Mouse (Mus musculus): Measurements from ENCODE around the gene Dzip1. TPM values are rescaled to one million over a fixed set of nuclear protein-coding genes. Genes with fewer than 3 reads are reported as not detected.

Dzip1 gene
- total RNA-seq, 2 experiments from 2014 or later = 2.2 to 2.6 TPM

DNA sequence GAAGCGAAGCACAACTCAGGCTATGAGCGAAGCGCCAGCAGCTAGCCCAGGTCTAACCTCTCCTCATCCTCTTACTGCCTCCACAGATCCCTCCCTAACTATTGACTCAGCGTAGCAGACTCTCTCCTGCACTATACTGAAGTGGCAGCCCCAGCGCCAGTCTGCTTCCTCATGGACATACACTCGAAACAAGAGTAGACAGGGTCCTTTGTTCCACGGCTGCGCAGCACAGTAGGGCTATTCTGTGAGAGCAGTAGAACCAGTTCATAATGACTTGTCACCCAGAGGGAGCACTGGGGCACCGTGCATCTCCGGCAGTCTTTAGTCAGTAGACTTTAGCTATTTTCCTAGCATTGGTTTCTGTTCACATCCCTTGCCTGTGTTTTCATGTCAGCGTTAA lies 89.1 kb downstream of the Dzip1 start:
- no peak for DNase-seq

DNA sequence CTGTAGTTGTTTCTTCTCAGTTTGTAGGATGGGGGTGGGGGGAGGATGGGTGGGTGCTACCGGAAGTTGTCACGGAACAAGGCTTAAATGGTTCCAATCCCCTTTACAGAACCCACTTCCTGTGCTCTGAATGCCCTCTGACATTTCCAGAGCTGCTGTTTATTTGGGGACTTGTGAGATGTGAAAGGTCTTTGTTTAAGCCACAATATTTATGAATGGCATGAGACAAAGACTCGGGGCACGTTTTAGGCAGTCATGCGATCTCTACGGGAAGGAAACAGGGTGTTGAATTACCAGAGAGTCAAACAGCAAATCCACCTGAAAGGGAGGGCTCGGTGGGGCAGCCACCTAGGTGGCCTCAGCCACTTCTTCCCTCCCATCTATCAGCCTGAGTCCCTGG lies 90.9 kb downstream of the Dzip1 start:
- no peak for DNase-seq

DNA sequence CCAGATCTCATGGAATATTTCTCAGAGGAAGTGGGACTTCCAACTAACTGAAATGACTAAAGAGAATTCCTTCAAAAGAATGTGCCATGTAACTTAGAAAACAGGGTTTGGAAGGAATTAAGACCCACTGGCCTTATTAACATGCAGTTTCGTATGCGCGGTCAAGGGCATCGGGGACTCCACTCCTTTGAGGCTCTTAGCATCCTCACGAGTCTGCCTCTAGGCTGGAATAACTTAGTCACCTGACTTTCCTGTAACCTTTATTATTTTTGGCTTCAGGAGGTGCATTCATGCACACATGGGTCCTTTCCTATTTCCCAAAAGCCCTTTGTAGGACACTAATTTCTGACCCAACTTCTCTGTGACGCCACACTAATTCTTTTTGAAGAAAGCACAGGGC lies 92.0 kb downstream of the Dzip1 start:
- DNase-seq = no peak

DNA sequence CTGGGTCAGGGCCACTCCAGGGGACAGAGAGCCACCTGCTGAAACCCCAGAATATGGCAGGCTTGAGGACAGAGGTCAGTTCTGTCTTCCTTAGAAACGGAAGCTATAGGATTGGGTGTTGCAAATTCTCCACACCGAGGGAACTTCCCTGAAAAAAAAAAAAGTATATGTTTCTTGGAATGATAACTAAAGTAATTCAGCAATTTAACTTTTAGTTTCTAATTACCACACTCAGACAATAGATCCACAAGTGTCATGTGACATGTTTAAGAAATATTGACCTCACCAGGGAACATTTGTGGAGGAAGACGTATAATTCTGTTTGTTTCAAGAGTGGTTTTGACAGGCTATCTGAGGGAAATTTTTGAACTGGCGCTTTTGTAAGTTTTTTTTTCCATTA lies 93.7 kb downstream of the Dzip1 start:
- no peak for DNase-seq

DNA sequence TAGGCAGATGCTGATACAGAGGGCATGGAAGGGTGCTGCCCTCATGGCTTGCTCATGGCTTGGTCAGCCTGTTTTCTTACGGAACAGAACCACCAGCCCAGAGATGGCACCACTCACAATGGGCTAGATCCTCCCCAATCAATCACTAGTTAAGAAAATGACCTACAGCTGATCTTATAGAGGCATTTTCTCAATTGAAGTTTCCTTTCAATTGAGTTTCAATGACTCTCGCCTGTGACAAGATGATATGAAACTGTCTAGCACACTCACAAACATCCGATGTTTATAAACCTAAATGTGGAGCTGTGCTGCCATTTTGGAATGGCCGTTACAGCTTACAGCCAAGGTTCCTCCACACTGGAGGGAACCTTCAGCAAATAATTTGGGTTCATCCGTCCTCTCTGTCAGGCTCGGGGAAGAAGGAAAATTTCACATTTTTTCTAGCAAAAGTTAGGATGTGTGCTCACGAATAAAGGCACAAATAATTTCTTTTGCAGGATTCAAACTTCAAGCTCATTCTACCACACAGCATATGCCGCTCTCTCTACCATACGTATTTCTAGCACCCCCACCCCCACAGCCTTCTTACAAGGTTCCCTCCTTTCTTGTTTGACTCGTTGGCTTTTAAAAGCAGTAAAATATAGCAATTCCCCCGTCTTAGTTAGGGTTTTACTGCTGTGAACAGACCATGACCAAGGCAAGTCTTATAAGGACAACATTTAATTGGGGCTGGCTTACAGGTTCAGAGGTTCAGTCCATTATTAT lies 95.7 kb downstream of the Dzip1 start:
- DNase-seq = no peak

DNA sequence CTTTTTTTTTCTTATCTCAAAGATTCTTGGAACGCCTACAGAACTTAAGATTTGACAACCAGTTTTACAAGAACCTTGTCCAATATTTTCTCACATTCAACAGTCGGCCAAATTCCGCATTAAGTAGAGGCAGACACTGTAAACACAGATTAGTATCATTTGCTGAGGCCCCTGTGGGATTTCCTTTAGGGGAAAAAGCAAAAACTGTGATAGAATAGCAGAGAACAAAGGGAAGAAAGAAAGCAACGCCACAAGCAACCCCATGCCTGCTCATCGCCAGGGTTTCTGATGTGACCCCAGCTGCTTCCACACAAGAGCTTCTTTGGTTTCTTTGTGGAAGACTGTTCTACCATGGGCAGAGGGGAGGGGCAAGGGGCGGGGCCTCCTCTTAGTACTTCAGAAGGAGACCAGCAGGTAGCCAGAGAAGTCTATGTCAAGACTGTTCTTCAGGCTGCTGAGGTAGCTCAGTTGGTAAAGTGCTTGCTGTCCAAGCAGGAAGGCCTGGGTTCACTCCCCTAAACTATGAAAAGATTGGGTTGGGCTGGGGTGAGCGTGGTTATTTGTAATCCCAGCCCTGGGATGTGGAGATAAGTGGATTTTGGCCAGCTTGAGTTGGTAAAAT lies 97.9 kb downstream of the Dzip1 start:
- no peak for DNase-seq

DNA sequence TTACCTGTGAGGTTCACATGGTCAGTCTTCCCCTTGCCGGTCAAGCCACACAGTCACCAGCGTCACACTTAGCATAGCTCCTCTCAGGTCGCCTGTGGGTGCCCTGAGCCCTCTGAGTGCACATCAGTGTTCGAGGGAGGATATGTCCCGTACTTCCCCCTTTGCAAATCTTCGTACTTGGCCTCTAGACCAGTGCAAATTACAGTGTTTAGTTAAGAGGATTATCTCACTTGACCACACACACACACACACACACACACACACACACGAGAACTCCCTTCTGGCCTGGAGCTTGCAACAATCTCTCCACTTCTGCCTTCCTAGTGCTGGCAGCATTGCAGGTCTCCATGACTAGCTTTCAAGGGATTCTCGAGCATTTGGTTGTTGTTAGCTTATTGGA lies 98.9 kb downstream of the Dzip1 start:
- no peak for DNase-seq

Other genes starting within 250 kb of the Dzip1 start
- gene Abcc4, start 219.2 kb downstream of the Dzip1 start, total RNA-seq (2021) = 10 to 100 TPM in 1 of 2 experiments, 1 to 10 TPM in 1; 9.0 to 10.7 TPM
- not detected for gene Cldn10, start 137.6 kb downstream of the Dzip1 start, total RNA-seq (2021)
- 10 to 100 TPM; 18.9 to 20.8 TPM for gene Dnajc3, start 12.5 kb upstream of the Dzip1 start, total RNA-seq (2021)
- gene Uggt2, start 174.0 kb upstream of the Dzip1 start, total RNA-seq (2021) = 1 to 10 TPM; 6.5 to 7.3 TPM
- gene Hs6st3, start 212.9 kb upstream of the Dzip1 start, total RNA-seq (2021) = not detected

Data from gastrocnemius, postnatal 25 days (tissue).